Mouse (Mus musculus) lung, adult 2 months (tissue): ENCODE results near the gene Ptma. TPM values are rescaled to one million over a fixed set of nuclear protein-coding genes. Genes with fewer than 3 reads are reported as not detected.

ENCODE experiments used
- DNase-seq: peaks from one replicate; pipeline ENCODE4 v3.0.0; 2022
- H3K4me1 ChIP-seq: fragments of 200-500 bp; 2 replicates; pipeline ENCODE4 v1.6.1; 2011; ENCODE audit warnings: low read length; ENCODE audit not compliant: control insufficient read depth, insufficient read depth
- H3K4me3 ChIP-seq: fragments of 200-500 bp; replicated peaks from 2 replicates; pipeline ENCODE3; 2011; ENCODE audit warnings: low read depth, mild to moderate bottlenecking, control low read depth, low read length; ENCODE audit errors: extremely low read depth
- CTCF ChIP-seq: fragments of 200-500 bp; IDR thresholded peaks from 2 replicates; pipeline ENCODE4 v1.5.1; 2011; ENCODE audit warnings: mild to moderate bottlenecking, low read length, control low read depth; ENCODE audit not compliant: insufficient read depth
- POLR2A ChIP-seq: fragments of 200-500 bp; IDR thresholded peaks from 2 replicates; pipeline ENCODE4 v1.6.1; 2011; ENCODE audit warnings: low read depth, mild to moderate bottlenecking, control low read depth, low read length, borderline replicate concordance; ENCODE audit errors: extremely low read depth
- WGBS: fragments of 180-500 bp; shearing (Covaris S2); methylation state at CpG from one replicate; pipeline ENCODE4 v1.1.7; 2018; 5-methylcytosine and 5-hydroxymethylcytosine counted together
- polyA plus RNA-seq: library from polyadenylated mRNA; depleted of rRNA; stranded (reverse); fragments of >200 nt; gene quantifications from 2 replicates; pipeline ENCODE4 v1.2.3, GENCODE M21; 2012

Ptma gene
- polyA plus RNA-seq, 1 experiment: 751 TPM

DNA sequence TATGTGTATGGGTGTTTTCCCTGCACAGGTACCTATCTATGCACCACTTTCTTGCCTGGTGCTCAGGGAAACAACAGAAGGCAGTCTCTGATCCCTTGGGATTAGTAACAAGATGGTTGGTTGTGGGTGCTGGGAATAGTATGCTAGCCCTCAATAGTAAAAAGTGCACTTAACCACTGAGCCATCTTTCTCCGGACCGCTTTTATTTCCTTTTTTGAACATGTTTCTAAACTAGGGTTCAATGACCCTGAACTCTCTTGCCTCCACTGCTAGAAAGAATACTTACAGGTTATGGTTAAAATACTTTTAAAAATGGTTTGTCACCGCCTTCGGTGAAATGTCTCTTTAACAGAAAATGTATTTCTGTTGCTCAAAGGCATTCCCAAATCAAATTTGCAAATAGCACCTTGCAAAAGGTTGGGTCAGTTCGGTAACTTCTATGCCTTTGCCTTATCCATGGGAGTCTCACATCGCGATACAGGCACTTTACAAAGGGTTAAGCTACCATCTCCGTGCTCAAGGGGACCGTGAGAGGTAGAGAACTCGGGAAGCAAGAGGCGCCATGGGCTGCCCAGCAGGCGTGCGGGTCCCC, 39.7 kb upstream of the Ptma start:
- Histone ChIP-seq H3K4me3 (peak overlapping the region; percentile 82), H3K4me1 (peaks cover 10% of the 10 kb centered on the region)
- TF ChIP-seq CTCF (no peak), POLR2A (no peak)
- no peak for DNase-seq
- WGBS: 7% methylated on average over 13 of the region's 13 CpGs

DNA sequence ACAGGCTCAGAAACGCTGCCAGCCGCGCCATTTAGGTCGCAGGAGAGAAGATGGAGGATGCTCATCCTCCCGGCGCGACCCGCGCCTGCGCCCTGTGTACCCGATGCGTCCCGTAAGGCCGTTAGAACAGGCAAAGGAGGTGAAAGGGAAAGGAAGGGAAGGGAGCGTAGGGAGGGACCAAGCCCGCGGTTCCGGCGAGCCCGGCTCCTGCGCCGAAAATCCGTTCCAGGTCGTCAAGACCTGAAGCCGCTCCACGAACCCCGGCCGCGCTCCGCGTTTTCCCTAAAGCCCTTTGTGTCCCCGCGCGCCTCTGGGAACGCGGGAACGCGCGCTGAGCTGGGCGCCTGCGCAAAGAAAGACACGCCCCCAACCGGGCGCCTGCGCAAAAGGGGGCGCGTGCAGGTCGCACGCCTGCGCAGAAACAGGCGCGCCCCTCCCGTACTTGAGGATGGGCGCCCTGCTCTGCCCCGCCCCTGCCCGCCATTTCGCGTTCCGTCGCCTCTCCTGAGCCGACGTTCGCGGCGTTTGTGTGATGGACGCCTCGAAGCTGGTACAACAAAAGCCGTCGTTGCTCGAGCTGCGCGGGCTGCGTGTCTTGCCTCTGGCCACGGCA, 39.1 kb upstream of the Ptma start:
- peak; percentile 100 for DNase-seq
- H3K4me1 ChIP-seq: peaks cover 16% of the 10 kb centered on the region
- TF ChIP-seq POLR2A: peak; percentile 99
- no peak for TF ChIP-seq CTCF
- peak overlapping the region; percentile 98 for H3K4me3 ChIP-seq
- under 1% methylated on average over 74 of the region's 74 CpGs for WGBS

DNA sequence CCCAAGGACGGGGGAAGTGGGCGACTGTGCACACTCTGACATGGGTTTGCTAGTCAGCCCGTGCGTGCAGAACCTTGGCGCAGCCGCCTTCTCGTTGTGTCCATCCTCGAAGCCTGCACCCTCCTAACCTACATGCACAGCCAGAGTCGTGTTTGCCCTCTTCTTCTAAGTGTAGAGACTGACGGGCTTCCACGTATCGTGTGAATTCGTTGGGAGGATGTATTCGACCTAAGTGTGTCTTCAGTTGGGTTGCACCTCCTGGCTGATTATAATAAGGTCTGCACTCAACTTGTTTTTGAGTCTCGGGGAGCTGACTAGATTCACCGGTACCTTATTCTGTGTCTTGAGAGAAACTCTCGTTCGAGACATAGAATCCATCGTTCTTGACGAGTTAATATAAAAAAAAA, 38.6 kb upstream of the Ptma start:
- DNase-seq: no peak
- peaks cover 18% of the 10 kb centered on the region for H3K4me1 ChIP-seq
- H3K4me3 ChIP-seq: peak overlapping the region; percentile 98
- 2% methylated on average over 20 of the region's 20 CpGs for WGBS
- TF ChIP-seq CTCF: no peak
- no peak for TF ChIP-seq POLR2A

DNA sequence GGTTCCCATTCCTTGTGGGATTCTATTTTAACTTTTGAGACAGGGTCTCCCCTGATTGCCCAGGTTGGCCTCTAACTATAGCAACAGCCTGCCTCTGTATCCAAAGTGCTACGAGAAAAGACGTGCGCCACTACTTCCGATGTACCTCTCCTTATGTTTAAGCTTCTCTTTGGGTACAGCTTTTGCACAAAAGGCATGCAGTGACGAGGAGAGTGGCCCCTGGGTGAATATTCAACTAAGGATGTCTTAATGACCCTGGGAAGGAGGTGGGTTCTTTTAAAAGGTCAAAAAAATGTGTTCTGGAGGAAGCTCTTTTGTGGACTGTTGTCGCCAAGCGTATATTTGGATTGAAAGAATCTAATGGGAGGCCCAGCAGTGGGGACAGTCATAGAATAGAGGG, 38.2 kb upstream of the Ptma start:
- peaks cover 18% of the 10 kb centered on the region for H3K4me1 ChIP-seq
- 45% methylated on average over 7 of the region's 7 CpGs for WGBS
- no peak for DNase-seq
- H3K4me3 ChIP-seq: peak overlapping the region; percentile 33
- TF ChIP-seq CTCF: no peak
- 0 out of 2 replicates have a peak, but pooled peaks have one; percentile 10 for TF ChIP-seq POLR2A

DNA sequence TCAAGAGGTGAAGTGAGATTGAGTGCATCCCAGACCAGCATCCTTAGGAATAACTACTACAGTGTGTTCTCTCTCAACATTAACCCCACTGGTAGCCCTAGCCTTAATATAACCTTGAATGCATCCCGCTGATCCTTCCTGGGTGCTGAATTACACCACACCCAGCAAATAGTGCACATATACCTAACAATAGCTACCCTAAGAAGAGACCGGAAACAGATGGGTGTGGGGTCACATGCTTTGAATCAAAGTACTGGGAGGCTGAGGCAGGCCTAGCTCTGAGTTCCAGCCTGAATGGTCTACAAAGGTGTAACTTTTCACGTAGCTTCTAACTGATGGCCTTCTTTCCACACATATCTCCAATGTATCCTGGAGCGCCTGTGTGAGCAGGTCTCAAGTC, 37.8 kb upstream of the Ptma start:
- no peak overlapping the region for H3K4me3 ChIP-seq
- no peak for TF ChIP-seq CTCF
- no peak for TF ChIP-seq POLR2A
- H3K4me1 ChIP-seq: peaks cover 18% of the 10 kb centered on the region
- no peak for DNase-seq
- WGBS: 85% methylated on average over 4 of the region's 4 CpGs

DNA sequence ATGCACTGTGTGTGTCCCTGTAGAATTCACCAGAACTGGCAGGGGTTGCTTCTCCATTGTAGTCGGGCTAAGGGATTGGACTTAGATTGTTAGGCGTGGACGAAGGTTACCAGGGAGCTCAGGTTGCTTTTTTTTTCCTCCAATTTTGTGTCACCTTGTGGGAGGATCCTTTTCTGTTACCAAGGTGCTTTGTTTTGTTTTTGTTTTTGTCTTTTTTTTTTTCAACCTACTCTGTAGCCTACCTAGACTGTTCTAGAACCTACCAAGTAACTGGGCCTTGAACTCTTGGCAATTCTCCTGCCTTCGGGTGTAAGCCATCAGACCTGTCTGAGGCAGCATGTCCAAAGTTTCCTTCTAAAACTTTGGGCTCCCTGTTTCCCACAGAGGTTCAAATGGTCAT, 36.6 kb upstream of the Ptma start:
- no peak for DNase-seq
- TF ChIP-seq CTCF (no peak), POLR2A (no peak)
- Histone ChIP-seq H3K4me3 (no peak overlapping the region), H3K4me1 (peaks cover 18% of the 10 kb centered on the region)
- WGBS: 93% methylated on average over 4 of the region's 4 CpGs

DNA sequence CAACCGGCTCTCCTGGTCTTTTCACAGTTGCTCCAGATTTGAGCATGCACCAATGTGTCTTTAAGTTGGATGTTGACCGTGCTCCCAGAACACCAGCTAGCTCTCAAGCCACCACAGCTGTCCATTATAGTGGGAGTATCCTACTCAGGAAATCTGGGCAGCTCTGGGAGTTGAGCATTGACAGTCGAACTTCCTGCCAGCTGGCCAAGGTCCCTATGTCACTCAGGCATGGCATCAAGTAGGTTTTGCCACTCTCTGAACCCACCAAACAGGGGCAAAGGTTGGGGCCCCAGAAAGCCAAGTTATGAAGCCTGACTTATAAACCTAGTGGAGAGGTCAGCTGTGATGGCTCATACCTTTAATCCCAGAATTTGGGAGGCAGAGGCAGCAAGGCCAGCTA, 35.8 kb upstream of the Ptma start:
- Histone ChIP-seq H3K4me1 (peaks cover 18% of the 10 kb centered on the region), H3K4me3 (no peak overlapping the region)
- no peak for TF ChIP-seq POLR2A
- TF ChIP-seq CTCF: no peak
- DNase-seq: no peak
- WGBS: 51% methylated on average over 3 of the region's 3 CpGs

DNA sequence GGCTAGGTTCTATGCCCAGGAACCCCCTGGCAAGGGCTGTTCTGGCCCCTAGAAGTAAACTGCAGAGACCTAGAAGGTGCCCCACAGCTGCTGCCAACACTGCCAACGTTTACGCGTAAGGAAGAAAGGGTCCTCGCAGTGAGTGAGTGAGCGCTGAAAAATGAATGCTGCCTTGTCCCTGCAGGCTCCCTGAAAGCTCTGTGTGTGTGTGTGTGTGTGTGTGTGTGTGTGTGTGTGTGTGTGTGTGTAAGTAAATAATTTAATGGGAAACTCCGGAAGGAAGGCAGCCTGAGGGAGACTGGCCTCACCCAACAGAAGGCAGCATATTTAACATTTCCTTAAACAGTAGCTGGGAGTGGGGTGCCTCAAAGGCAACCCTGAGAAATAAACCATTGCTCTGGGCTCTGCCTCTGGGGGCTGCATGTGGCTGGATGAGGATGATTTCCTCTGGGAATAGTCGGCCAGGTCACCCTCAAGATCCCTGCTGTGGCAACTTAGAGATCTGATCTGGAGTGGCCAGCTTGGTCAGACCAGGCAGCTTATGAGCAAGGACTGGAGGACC, 34.9 kb upstream of the Ptma start:
- no peak overlapping the region for H3K4me3 ChIP-seq
- no peak for DNase-seq
- peaks cover 18% of the 10 kb centered on the region for H3K4me1 ChIP-seq
- WGBS: 19% methylated on average over 7 of the region's 7 CpGs
- TF ChIP-seq CTCF (no peak), POLR2A (peak; percentile 55; the same call in 1 of the 2 replicates)

DNA sequence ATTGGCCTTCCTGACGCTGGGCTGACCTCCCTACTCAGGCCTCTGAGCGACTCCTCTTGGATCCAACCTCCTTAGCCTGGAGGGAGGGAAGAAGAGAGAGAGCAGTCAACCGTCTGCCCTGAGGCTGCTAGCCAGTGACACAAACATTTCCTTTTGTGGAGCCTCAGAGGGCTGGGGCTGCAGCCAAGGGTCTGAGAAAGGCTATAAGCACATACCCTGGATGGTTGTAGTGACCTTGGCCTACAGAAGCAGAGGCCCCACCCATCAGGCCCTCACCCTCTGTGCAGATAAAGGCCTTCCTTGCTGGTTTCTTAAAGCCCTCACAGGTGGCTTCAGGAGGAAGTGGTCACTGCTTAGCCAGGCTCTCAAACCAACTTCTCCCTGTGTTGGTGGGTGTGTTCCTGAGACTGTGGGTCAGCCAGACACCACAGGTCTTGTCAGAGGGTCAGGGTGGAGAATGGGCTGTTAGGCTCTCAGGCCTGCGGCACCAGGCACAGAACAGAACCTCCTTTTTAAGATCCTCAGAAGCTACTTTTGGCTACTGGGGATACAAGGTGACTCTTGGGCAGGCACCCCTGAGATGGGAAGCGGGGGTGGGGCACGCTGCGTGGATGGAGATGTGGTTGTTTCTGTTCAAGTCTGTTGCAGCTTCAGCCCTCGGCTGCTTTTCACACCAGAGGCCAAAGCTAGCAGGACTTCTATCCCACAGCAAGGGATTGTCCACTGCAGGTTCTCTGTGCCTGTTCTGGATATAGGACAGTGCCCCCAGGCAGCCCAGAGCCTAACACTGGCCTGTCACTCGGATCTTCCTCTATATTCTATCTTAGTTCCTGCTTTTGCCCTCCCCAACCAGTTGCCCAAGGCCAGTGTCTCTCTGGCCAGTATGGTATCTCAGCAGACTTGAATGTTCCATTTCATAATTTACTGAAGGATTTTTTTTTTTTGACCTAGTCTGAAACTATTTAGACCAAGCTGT, 34.1 kb upstream of the Ptma start:
- WGBS: 46% methylated on average over 9 of the region's 9 CpGs
- peaks cover 18% of the 10 kb centered on the region for H3K4me1 ChIP-seq
- DNase-seq: peak; percentile 54
- TF ChIP-seq CTCF: no peak
- TF ChIP-seq POLR2A: no peak; the same call in 1 of the 2 replicates
- H3K4me3 ChIP-seq: no peak overlapping the region
